Mouse (Mus musculus): Measurements from ENCODE around the gene Cd36.

DNA sequence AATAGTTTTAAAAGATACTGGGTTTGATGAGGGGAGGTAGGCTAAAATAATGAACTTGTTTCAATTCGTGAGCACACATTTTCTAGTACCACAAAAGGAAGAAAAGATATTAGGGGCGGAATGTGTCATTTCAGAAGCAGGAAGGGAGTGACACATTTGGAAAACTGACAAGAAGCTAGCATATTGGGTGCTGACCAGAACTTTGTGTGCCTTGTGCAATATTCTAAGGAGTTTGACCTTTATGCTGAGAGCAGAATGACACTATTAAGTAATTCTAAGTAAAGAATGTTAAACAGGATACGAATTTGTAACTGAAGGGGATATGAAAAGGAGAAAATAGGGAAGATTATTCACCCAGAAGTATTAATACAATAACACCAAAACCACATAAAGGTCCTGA is 12.0 kb downstream of the Cd36 start:
- TF ChIP-seq GATA2 (IDR thresholded peaks at IDR 0.05; ENCODE audit: borderline replicate concordance, low read depth, low read length), result no peak
- TF ChIP-seq GATA1 (IDR thresholded peaks at IDR 0.05; ENCODE audit: borderline replicate concordance, low read length), result no peak
- no peak for TF ChIP-seq CTCF (IDR thresholded peaks at IDR 0.05; ENCODE audit: low read depth, low read length)
- no peak for TF ChIP-seq POLR2AphosphoS5 (IDR thresholded peaks at IDR 0.05; ENCODE audit: insufficient replicate concordance, low read depth, low read length)
